Mouse (Mus musculus): ENCODE measurements at regions not wholly inside any gene's neighbourhood (a gene's known extent, or its start where the extent isn't known, plus 50 kb on each side); places are given as distances from the start of the nearest gene placed in this dataset.

GRCm38 (mm10) chr19:32989346-32989745 is 232.0 kb downstream of the Pten start:
- TF ChIP-seq POLR2A (IDR thresholded peaks at IDR 0.05; ENCODE audit: extremely low read depth, insufficient read depth, low read length) (no peak), CTCF (IDR thresholded peaks at IDR 0.05; ENCODE audit: extremely low read depth, insufficient read depth, low read length) (no peak)
